In the genomic region with DNA sequence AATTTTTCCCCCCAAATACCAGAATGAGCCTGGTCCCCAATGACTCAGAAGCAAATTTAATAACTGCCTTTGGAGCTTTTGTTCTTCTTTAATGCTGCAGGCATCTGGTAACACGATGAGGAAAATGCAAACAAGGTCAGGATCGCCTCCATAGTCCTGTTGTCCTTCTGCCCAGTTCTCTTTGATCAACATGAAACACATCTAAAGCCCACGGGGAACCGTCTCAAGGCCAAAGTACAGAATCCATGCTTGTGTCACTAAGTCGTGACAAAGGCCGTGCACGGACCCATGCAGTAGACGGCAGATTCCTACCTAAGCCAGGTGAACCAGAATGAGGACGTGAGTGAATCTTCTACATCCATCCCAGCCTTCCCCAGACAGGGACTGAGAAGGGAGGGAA, we compare ENCODE assay signal across 21 mouse cellular contexts.
DNase-seq lines count a peak whose midpoint lies in the region; TF ChIP-seq lines count a peak whose summit lies in the region.
"Had no signal": no experiment of that assay in that cellular context is flagged by ENCODE, and none has a peak within 500 bp of the region (broad histone marks: within the 10 kb centered on the region; RNA-seq: fewer than 3 reads in every experiment).

No protein-coding gene starts in this region.

- DNase-seq in adrenal gland, adult (ENCODE audit: inconsistent age in 2 of 2, low spot score in 1 of 2): peak; percentile 38 to 67
- no peak for DNase-seq in adrenal gland, postnatal 10 days
- DNase-seq in liver, adult 2 months (ENCODE audit: extremely low read depth, low read depth, low spot score): peak; percentile 18
- DNase-seq in liver: no peak
- DNase-seq: adrenal gland, adult 2 months; adrenal gland, postnatal 14 days; adrenal gland, postnatal 36 days; B cell, adult 2 months; cerebellum, adult 11-12 months; cerebellum, adult 2 months; cerebellum, adult 9-10 months; cerebellum, postnatal 10 days; cerebellum, postnatal 25 days; forebrain, postnatal 0 days had no signal

- H3K27me3 ChIP-seq in liver, adult 2 months (ENCODE audit: control insufficient read depth, insufficient read depth, low read length): no peaks in the 10 kb centered on the region
- H3K27me3 ChIP-seq: embryonic facial prominence, embryonic 12.5 days; forebrain, embryonic 13.5 days; forebrain, embryonic 15.5 days; Patski had no signal

- no peak overlapping the region for H3K9ac ChIP-seq in liver, adult 2 months (ENCODE audit: low read depth, low read length)
- H3K9ac ChIP-seq: embryonic facial prominence, embryonic 12.5 days; forebrain, embryonic 13.5 days; forebrain, embryonic 15.5 days; forebrain, postnatal 0 days had no signal

- H3K4me1 ChIP-seq in liver, adult 2 months (ENCODE audit: control insufficient read depth, insufficient read depth, low read length): no peaks in the 10 kb centered on the region
- H3K4me1 ChIP-seq in olfactory bulb, adult 2 months (ENCODE audit: control insufficient read depth, insufficient read depth, low read length): peaks cover 40% of the 10 kb centered on the region

- no peak overlapping the region for H3K27ac ChIP-seq in liver, adult 2 months (replicated peaks; ENCODE audit: insufficient read depth, low read depth, low read length)
- H3K27ac ChIP-seq in olfactory bulb, adult 2 months (ENCODE audit: insufficient read depth, low read depth, low read length): peak overlapping the region; percentile 69; the same call in 1 of the 2 replicates
- H3K27ac ChIP-seq: embryonic facial prominence, embryonic 10.5 days; embryonic facial prominence, embryonic 12.5 days; forebrain, embryonic 13.5 days; forebrain, embryonic 15.5 days had no signal

- WGBS in liver, adult 2 months: 28% methylated on average over 9 of the region's 9 CpGs
- WGBS in olfactory bulb, adult 2 months: 75% methylated on average over 9 of the region's 9 CpGs

- TF ChIP-seq POLR2A in liver, adult 2 months (IDR thresholded peaks at IDR 0.05; ENCODE audit: extremely low read depth, insufficient read depth, low read length): no peak
- TF ChIP-seq POLR2A in olfactory bulb, adult 2 months (IDR thresholded peaks at IDR 0.05; ENCODE audit: insufficient read depth, low read depth, low read length): no peak

- no peak overlapping the region for H3K4me3 ChIP-seq in liver, adult 2 months (ENCODE audit: insufficient read depth, low read depth, low read length)
- H3K4me3 ChIP-seq in olfactory bulb, adult 2 months (ENCODE audit: insufficient read depth, low read depth, low read length): no peak overlapping the region
- H3K4me3 ChIP-seq: embryonic facial prominence, embryonic 10.5 days; embryonic facial prominence, embryonic 12.5 days; forebrain, embryonic 13.5 days; forebrain, embryonic 15.5 days had no signal

- H3K36me3 ChIP-seq in liver, adult 2 months (ENCODE audit: control insufficient read depth, insufficient read depth, low read length): no peaks in the 10 kb centered on the region
- H3K36me3 ChIP-seq: embryonic facial prominence, embryonic 10.5 days; embryonic facial prominence, embryonic 12.5 days; forebrain, embryonic 15.5 days; G1E had no signal

- no peaks in the 10 kb centered on the region for H3K79me2 ChIP-seq in liver, adult 2 months (ENCODE audit: control insufficient read depth, insufficient read depth, low read length)

- no peak for TF ChIP-seq CTCF in liver, adult 2 months (IDR thresholded peaks at IDR 0.05; ENCODE audit: low read depth, low read length)
- no peak for TF ChIP-seq CTCF in olfactory bulb, adult 2 months (IDR thresholded peaks at IDR 0.05; ENCODE audit: insufficient read depth, low read depth, low read length)

Comparison
In these comparisons a context has a peak if more than half of its experiments do, and no peak if none do; other contexts are left out.
1. DNase-seq: peak in adrenal gland, adult (2 of 2) and liver, adult 2 months (single experiment); none in adrenal gland, postnatal 10 days (single experiment) and liver (single experiment).